Mouse (Mus musculus): ENCODE measurements around the gene Apln. TPM values are rescaled to one million over a fixed set of nuclear protein-coding genes. Genes with fewer than 3 reads are reported as not detected.

Gene Apln
- polyA plus RNA-seq, 1 experiment = 0.17 TPM

- TF ChIP-seq POLR2A (IDR thresholded peaks at IDR 0.05; ENCODE audit: borderline replicate concordance, low read depth, low read length) (no peak), CTCF (IDR thresholded peaks at IDR 0.05; ENCODE audit: low read depth, low read length) (no peak)
- Histone ChIP-seq H3K4me1 (ENCODE audit: control insufficient read depth, insufficient read depth, low read length) (no peaks in the 10 kb centered on the region), H3K27ac (ENCODE audit: insufficient read depth, low read depth, low read length) (no peak overlapping the region), H3K4me3 (ENCODE audit: insufficient read depth, low read length) (no peak overlapping the region)
These were observed 11.8 kb downstream of the Apln start for GRCm38 (mm10) chrX:48022811-48023210.

GRCm38 (mm10) chrX:48019940-48020339 is 14.7 kb downstream of the Apln start:
- no peaks in the 10 kb centered on the region for H3K4me1 ChIP-seq (ENCODE audit: control insufficient read depth, insufficient read depth, low read length)
- H3K4me3 ChIP-seq (ENCODE audit: insufficient read depth, low read length) = no peak overlapping the region; the same call in 1 of the 2 replicates
- H3K27ac ChIP-seq (ENCODE audit: insufficient read depth, low read depth, low read length) = no peak overlapping the region
- TF ChIP-seq CTCF (IDR thresholded peaks at IDR 0.05; ENCODE audit: low read depth, low read length) (peak; percentile 29; the same call in 1 of the 2 replicates), POLR2A (IDR thresholded peaks at IDR 0.05; ENCODE audit: borderline replicate concordance, low read depth, low read length) (no peak)

- TF ChIP-seq CTCF (IDR thresholded peaks at IDR 0.05; ENCODE audit: low read depth, low read length) = no peak
- TF ChIP-seq POLR2A (IDR thresholded peaks at IDR 0.05; ENCODE audit: borderline replicate concordance, low read depth, low read length) = no peak
- no peak overlapping the region for H3K27ac ChIP-seq (ENCODE audit: insufficient read depth, low read depth, low read length)
- no peaks in the 10 kb centered on the region for H3K4me1 ChIP-seq (ENCODE audit: control insufficient read depth, insufficient read depth, low read length)
- H3K4me3 ChIP-seq (ENCODE audit: insufficient read depth, low read length) = no peak overlapping the region; the same call in 1 of the 2 replicates
These were observed 15.3 kb downstream of the Apln start for GRCm38 (mm10) chrX:48019359-48019758.

- no peaks in the 10 kb centered on the region for H3K4me1 ChIP-seq (ENCODE audit: control insufficient read depth, insufficient read depth, low read length)
- no peak for TF ChIP-seq CTCF (IDR thresholded peaks at IDR 0.05; ENCODE audit: low read depth, low read length)
- no peak for TF ChIP-seq POLR2A (IDR thresholded peaks at IDR 0.05; ENCODE audit: borderline replicate concordance, low read depth, low read length)
- no peak overlapping the region for H3K27ac ChIP-seq (ENCODE audit: insufficient read depth, low read depth, low read length)
- H3K4me3 ChIP-seq (ENCODE audit: insufficient read depth, low read length) = no peak overlapping the region
These were observed 17.6 kb downstream of the Apln start for GRCm38 (mm10) chrX:48016906-48017601.

- H3K4me1 ChIP-seq (ENCODE audit: control insufficient read depth, insufficient read depth, low read length) = no peaks in the 10 kb centered on the region
- no peak for TF ChIP-seq CTCF (IDR thresholded peaks at IDR 0.05; ENCODE audit: low read depth, low read length)
- no peak for TF ChIP-seq POLR2A (IDR thresholded peaks at IDR 0.05; ENCODE audit: borderline replicate concordance, low read depth, low read length)
- H3K27ac ChIP-seq (ENCODE audit: insufficient read depth, low read depth, low read length) = no peak overlapping the region
- no peak overlapping the region for H3K4me3 ChIP-seq (ENCODE audit: insufficient read depth, low read length)
These were observed 23.0 kb downstream of the Apln start for GRCm38 (mm10) chrX:48011656-48012055.

- H3K4me3 ChIP-seq (ENCODE audit: insufficient read depth, low read length) = no peak overlapping the region
- H3K27ac ChIP-seq (ENCODE audit: insufficient read depth, low read depth, low read length) = no peak overlapping the region
- H3K4me1 ChIP-seq (ENCODE audit: control insufficient read depth, insufficient read depth, low read length) = no peaks in the 10 kb centered on the region
- no peak for TF ChIP-seq POLR2A (IDR thresholded peaks at IDR 0.05; ENCODE audit: borderline replicate concordance, low read depth, low read length)
- no peak for TF ChIP-seq CTCF (IDR thresholded peaks at IDR 0.05; ENCODE audit: low read depth, low read length)
These were observed 28.6 kb downstream of the Apln start for GRCm38 (mm10) chrX:48006062-48006461.

- Histone ChIP-seq H3K4me3 (ENCODE audit: insufficient read depth, low read length) (no peak overlapping the region), H3K27ac (ENCODE audit: insufficient read depth, low read depth, low read length) (no peak overlapping the region), H3K4me1 (ENCODE audit: control insufficient read depth, insufficient read depth, low read length) (no peaks in the 10 kb centered on the region)
- TF ChIP-seq POLR2A (IDR thresholded peaks at IDR 0.05; ENCODE audit: borderline replicate concordance, low read depth, low read length) = no peak
- TF ChIP-seq CTCF (IDR thresholded peaks at IDR 0.05; ENCODE audit: low read depth, low read length) = no peak
These were observed 29.9 kb downstream of the Apln start for GRCm38 (mm10) chrX:48004786-48005185.

GRCm38 (mm10) chrX:48001151-48001550 is 33.5 kb downstream of the Apln start:
- no peak overlapping the region for H3K27ac ChIP-seq (ENCODE audit: insufficient read depth, low read depth, low read length)
- TF ChIP-seq CTCF (IDR thresholded peaks at IDR 0.05; ENCODE audit: low read depth, low read length) = no peak
- no peak for TF ChIP-seq POLR2A (IDR thresholded peaks at IDR 0.05; ENCODE audit: borderline replicate concordance, low read depth, low read length)
- no peak overlapping the region for H3K4me3 ChIP-seq (ENCODE audit: insufficient read depth, low read length)
- no peaks in the 10 kb centered on the region for H3K4me1 ChIP-seq (ENCODE audit: control insufficient read depth, insufficient read depth, low read length)

- TF ChIP-seq CTCF (IDR thresholded peaks at IDR 0.05; ENCODE audit: low read depth, low read length) = no peak
- no peak for TF ChIP-seq POLR2A (IDR thresholded peaks at IDR 0.05; ENCODE audit: borderline replicate concordance, low read depth, low read length)
- H3K27ac ChIP-seq (ENCODE audit: insufficient read depth, low read depth, low read length) = no peak overlapping the region
These were observed 36.2 kb downstream of the Apln start for GRCm38 (mm10) chrX:47998412-47998811.

GRCm38 (mm10) chrX:47992606-47993005 is 42.0 kb downstream of the Apln start:
- H3K4me3 ChIP-seq (ENCODE audit: insufficient read depth, low read length) = no peak overlapping the region
- TF ChIP-seq CTCF (IDR thresholded peaks at IDR 0.05; ENCODE audit: low read depth, low read length) (peak; percentile 47), POLR2A (IDR thresholded peaks at IDR 0.05; ENCODE audit: borderline replicate concordance, low read depth, low read length) (no peak)

More at GRCm38 (mm10) chrX:47998412-47998811, 36.2 kb downstream of the Apln start:
- H3K4me3 ChIP-seq (ENCODE audit: insufficient read depth, low read length) = no peak overlapping the region
- H3K4me1 ChIP-seq (ENCODE audit: control insufficient read depth, insufficient read depth, low read length) = no peaks in the 10 kb centered on the region

More at GRCm38 (mm10) chrX:47992606-47993005, 42.0 kb downstream of the Apln start:
- H3K27ac ChIP-seq (ENCODE audit: insufficient read depth, low read depth, low read length) = no peak overlapping the region
- 0 out of 2 replicates have a peak, but pooled peaks cover 2% of the 10 kb centered on the region for H3K4me1 ChIP-seq (ENCODE audit: control insufficient read depth, insufficient read depth, low read length)

Measured in bone marrow macrophage, adult 2 months (primary cell).